Mouse (Mus musculus) embryonic facial prominence, embryonic 14.5 days (tissue): ENCODE measurements around the gene Bag1. TPM values are rescaled to one million over a fixed set of nuclear protein-coding genes. Genes with fewer than 3 reads are reported as not detected.

Experiments used
- ATAC-seq: fragments of 200-750 bp; cut with Nextera tagmentation; 2 replicates; pipeline ENCODE4 v1.8.0; 2017; ENCODE audit warnings: low read depth, moderate number of reproducible peaks, moderate TSS enrichment
- DNase-seq: peaks from one replicate; pipeline ENCODE4 v3.0.0-alpha.2; 2015; ENCODE audit warnings: low spot score
- H3K27ac ChIP-seq: fragments of 300-500 bp; sonication (generic); replicated peaks from 2 replicates; pipeline ENCODE4 v1.5.1; 2014; ENCODE audit warnings: low read depth, mild to moderate bottlenecking, low read length, moderate library complexity
- H3K27me3 ChIP-seq: fragments of 300-500 bp; sonication (generic); replicated peaks from 2 replicates; pipeline ENCODE4 v1.6.1; 2014; ENCODE audit warnings: low read length; ENCODE audit not compliant: control insufficient read depth, insufficient read depth
- H3K36me3 ChIP-seq: fragments of 300-500 bp; sonication (generic); 2 replicates; pipeline ENCODE4 v1.6.1; 2014; ENCODE audit warnings: low read length, mixed read lengths; ENCODE audit not compliant: control insufficient read depth, insufficient read depth
- H3K4me1 ChIP-seq: fragments of 300-500 bp; sonication (generic); 2 replicates; pipeline ENCODE4 v1.6.1; 2014; ENCODE audit warnings: antibody characterized with exemption, low read length; ENCODE audit not compliant: control insufficient read depth, insufficient read depth
- H3K4me2 ChIP-seq: fragments of 300-500 bp; sonication (generic); 2 replicates; pipeline ENCODE4 v1.6.1; 2014; ENCODE audit warnings: low read depth, mild to moderate bottlenecking, low read length, moderate library complexity, mixed read lengths
- H3K4me3 ChIP-seq: fragments of 300-500 bp; sonication (generic); 2 replicates; pipeline ENCODE4 v1.5.1; 2014; ENCODE audit warnings: low read depth, mild to moderate bottlenecking, low read length
- H3K9ac ChIP-seq: fragments of 300-500 bp; sonication (generic); 2 replicates; pipeline ENCODE4 v1.6.1; 2014; ENCODE audit warnings: low read depth, mild to moderate bottlenecking, low read length, moderate library complexity, mixed read lengths
- H3K9me3 ChIP-seq: fragments of 300-500 bp; sonication (generic); 2 replicates; pipeline ENCODE4 v1.6.1; 2016; ENCODE audit warnings: low read length; ENCODE audit not compliant: control insufficient read depth
- WGBS: fragments of 180-500 bp; shearing (Covaris S2); extraction: QIAGEN DNeasy Blood & Tissue Kit; methylation state at CpG from one replicate; pipeline ENCODE4 v1.1.7; 2014; 5-methylcytosine and 5-hydroxymethylcytosine counted together
- polyA plus RNA-seq: library from polyadenylated mRNA; unstranded; fragments of >200 nt; fragmentation: Nextera tagmentation; extraction: Ambion mirVana; gene quantifications from 2 replicates; pipeline ENCODE4 v1.2.1, GENCODE M21; 2014

Bag1 gene
- polyA plus RNA-seq, 1 experiment from 2014 or later = 240 TPM

DNA sequence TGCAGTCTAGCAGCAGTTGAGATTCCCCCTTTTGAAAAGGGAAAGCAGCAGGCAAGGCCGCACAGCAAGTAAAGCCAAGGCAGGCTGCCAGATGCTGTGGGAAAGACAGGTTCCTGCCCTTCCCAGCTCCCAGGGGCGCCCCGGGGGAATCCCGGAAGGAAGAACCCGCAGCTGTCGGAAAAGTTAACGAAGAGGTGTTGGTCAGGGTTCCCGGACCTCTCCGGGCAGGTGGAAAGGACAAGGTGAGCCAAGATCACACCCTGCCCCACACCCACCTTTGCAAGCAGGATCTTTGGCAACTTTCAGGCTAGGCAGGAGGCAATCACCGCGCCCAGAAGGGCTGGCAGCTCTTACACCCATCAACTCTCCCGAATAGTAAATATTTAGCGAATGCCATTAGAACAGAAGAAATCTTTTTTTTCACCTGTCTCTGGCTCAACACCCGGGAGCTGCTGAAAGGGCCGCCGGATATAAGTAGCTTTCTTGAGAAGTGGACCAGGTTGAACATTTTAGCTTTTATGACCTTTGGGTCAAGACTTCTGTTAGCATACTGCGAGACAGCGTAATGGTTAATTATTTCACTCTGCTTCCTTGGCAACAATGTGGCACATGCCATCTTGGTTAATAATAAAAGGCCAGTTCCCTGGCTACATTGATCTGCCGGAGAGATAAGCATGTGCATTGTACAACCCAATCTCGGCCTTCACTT is 39.7 kb downstream of the Bag1 start:
- Histone ChIP-seq H3K27me3 (no peaks in the 10 kb centered on the region), H3K36me3 (no peaks in the 10 kb centered on the region), H3K4me1 (no peaks in the 10 kb centered on the region), H3K27ac (no peak overlapping the region), H3K4me2 (no peak overlapping the region), H3K9me3 (no peaks in the 10 kb centered on the region), H3K9ac (no peak overlapping the region), H3K4me3 (no peak overlapping the region)
- 43% methylated on average over 20 of the region's 20 CpGs for WGBS
- no peak for ATAC-seq
- DNase-seq = peak; percentile 46

DNA sequence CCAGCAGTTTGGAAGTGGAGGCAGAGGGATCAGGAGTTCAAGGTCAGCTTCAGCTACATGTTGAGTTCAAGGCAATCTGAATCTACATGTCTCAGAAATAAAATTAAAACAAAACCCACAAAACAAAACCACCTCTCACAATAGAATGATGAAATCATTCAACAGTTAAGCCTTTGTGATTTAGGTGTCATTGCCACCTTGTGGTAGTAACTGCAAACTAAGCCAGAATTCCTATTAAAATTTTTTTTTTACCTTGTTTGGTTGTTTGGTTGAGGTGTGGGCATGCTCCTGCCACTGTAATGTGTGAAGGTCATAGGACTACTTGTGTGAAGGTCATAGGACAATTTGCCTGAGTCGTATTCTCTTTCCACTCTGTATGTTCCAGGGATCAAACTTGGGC is 41.8 kb downstream of the Bag1 start:
- WGBS = 60% methylated on average over 1 of the region's 1 CpGs
- Histone ChIP-seq H3K9ac (no peak overlapping the region), H3K27me3 (no peaks in the 10 kb centered on the region), H3K4me3 (no peak overlapping the region), H3K27ac (no peak overlapping the region), H3K9me3 (no peaks in the 10 kb centered on the region), H3K4me2 (no peak overlapping the region), H3K4me1 (no peaks in the 10 kb centered on the region), H3K36me3 (no peaks in the 10 kb centered on the region)
- peak; percentile 63 for DNase-seq
- peak; percentile 3; the same call in 1 of the 2 replicates for ATAC-seq

GRCm38 (mm10) chr4:40900612-40901011 is 47.5 kb downstream of the Bag1 start:
- Histone ChIP-seq H3K4me1 (no peaks in the 10 kb centered on the region), H3K9ac (no peak overlapping the region), H3K27ac (no peak overlapping the region), H3K36me3 (no peaks in the 10 kb centered on the region), H3K9me3 (peaks cover 4% of the 10 kb centered on the region; the same call in 1 of the 2 replicates), H3K27me3 (no peaks in the 10 kb centered on the region), H3K4me3 (no peak overlapping the region), H3K4me2 (no peak overlapping the region)
- WGBS = 89% methylated on average over 4 of the region's 4 CpGs
- DNase-seq (no peak), ATAC-seq (no peak)

GRCm38 (mm10) chr4:40900071-40900470 is 48.0 kb downstream of the Bag1 start:
- no peak overlapping the region for H3K4me3 ChIP-seq
- no peaks in the 10 kb centered on the region for H3K36me3 ChIP-seq
- no peak overlapping the region for H3K4me2 ChIP-seq
- H3K27ac ChIP-seq = no peak overlapping the region
- H3K4me1 ChIP-seq = no peaks in the 10 kb centered on the region
- WGBS = 93% methylated on average over 3 of the region's 3 CpGs
- peaks cover 6% of the 10 kb centered on the region; the same call in 1 of the 2 replicates for H3K9me3 ChIP-seq
- no peaks in the 10 kb centered on the region for H3K27me3 ChIP-seq
- no peak for DNase-seq
- no peak overlapping the region for H3K9ac ChIP-seq
- ATAC-seq = no peak

- H3K36me3 ChIP-seq = no peaks in the 10 kb centered on the region
- no peak overlapping the region for H3K4me3 ChIP-seq
- no peaks in the 10 kb centered on the region for H3K27me3 ChIP-seq
- ATAC-seq (no peak), DNase-seq (no peak)
- no peak overlapping the region for H3K27ac ChIP-seq
- no peak overlapping the region for H3K9ac ChIP-seq
- no peak overlapping the region for H3K4me2 ChIP-seq
- H3K4me1 ChIP-seq = no peaks in the 10 kb centered on the region
- peaks cover 6% of the 10 kb centered on the region; the same call in 1 of the 2 replicates for H3K9me3 ChIP-seq
- WGBS = 66% methylated on average over 2 of the region's 2 CpGs
Measured at GRCm38 (mm10) chr4:40899264-40899663, 48.8 kb downstream of the Bag1 start.

DNA sequence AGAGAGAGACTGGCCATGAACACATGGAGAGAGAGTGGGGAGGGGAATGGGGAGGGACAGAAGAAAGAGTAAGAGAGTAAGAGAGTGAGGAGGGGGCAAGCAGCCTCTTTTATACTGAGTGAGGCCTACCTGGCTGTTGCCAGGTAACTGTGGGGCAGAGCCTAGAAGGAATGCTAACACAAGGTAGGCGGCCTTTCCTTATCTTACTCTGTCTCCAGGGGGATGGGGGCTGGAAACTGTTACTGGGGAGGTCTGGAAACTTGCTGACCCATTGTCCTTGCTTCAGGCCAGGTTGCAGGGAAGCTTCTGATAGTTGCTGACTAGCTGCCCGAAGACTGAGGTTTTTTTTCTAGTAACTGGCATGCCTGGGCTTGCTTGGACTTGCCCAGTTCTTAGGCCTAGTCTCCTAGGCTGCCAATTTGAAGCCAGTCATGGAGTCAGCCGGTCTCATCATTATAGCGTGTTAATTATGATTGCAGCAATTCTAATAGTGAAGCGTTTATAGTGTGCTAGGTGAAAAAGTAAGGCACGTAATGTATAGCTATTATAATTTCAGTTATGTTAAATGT is 49.5 kb downstream of the Bag1 start:
- H3K4me1 ChIP-seq = no peaks in the 10 kb centered on the region
- H3K9me3 ChIP-seq = peaks cover 6% of the 10 kb centered on the region; the same call in 1 of the 2 replicates
- H3K4me2 ChIP-seq = no peak overlapping the region
- WGBS = 74% methylated on average over 6 of the region's 6 CpGs
- H3K9ac ChIP-seq = no peak overlapping the region
- ATAC-seq (no peak), DNase-seq (no peak)
- H3K4me3 ChIP-seq = no peak overlapping the region
- H3K27ac ChIP-seq = no peak overlapping the region
- no peaks in the 10 kb centered on the region for H3K36me3 ChIP-seq
- no peaks in the 10 kb centered on the region for H3K27me3 ChIP-seq

- 93% methylated on average over 2 of the region's 2 CpGs for WGBS
Measured at GRCm38 (mm10) chr4:40895646-40896045, 52.4 kb downstream of the Bag1 start.

GRCm38 (mm10) chr4:40895118-40895517 is 53.0 kb downstream of the Bag1 start:
- H3K36me3 ChIP-seq = no peaks in the 10 kb centered on the region
- DNase-seq (no peak), ATAC-seq (no peak)
- H3K4me1 ChIP-seq = no peaks in the 10 kb centered on the region
- WGBS = 85% methylated on average over 3 of the region's 3 CpGs
- H3K4me3 ChIP-seq = no peak overlapping the region
- no peak overlapping the region for H3K27ac ChIP-seq
- no peak overlapping the region for H3K4me2 ChIP-seq
- no peak overlapping the region for H3K9ac ChIP-seq
- H3K9me3 ChIP-seq = 0 out of 2 replicates have a peak, but pooled peaks cover 3% of the 10 kb centered on the region
- H3K27me3 ChIP-seq = no peaks in the 10 kb centered on the region

More at GRCm38 (mm10) chr4:40895646-40896045, 52.4 kb downstream of the Bag1 start:
- Histone ChIP-seq H3K36me3 (no peaks in the 10 kb centered on the region), H3K4me1 (no peaks in the 10 kb centered on the region), H3K4me2 (no peak overlapping the region), H3K4me3 (no peak overlapping the region), H3K27me3 (no peaks in the 10 kb centered on the region), H3K27ac (no peak overlapping the region), H3K9me3 (peaks cover 6% of the 10 kb centered on the region; the same call in 1 of the 2 replicates), H3K9ac (no peak overlapping the region)
- ATAC-seq (no peak), DNase-seq (no peak)

DNA sequence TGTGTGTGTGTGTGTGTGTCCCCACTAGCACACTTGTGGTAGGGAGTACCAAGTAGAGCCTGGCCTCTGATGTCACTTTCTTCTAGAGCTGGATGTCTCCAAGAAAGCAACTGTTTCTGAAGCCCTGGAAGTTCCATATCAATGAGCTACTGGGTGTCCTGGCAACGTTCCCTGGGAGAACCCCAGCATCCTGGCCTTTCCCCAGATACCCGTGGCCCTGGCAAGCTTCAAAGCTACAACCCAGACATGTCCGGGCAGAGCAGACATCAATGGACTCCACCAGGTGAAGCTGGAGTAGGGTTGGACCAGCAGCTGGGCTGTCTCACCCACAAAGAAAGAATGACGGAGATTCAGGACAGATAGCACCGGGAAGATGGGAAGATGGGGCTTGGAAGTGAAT is 56.9 kb downstream of the Bag1 start:
- H3K36me3 ChIP-seq = no peaks in the 10 kb centered on the region
- no peak for ATAC-seq
- H3K27ac ChIP-seq = no peak overlapping the region
- 79% methylated on average over 5 of the region's 5 CpGs for WGBS
- H3K4me3 ChIP-seq = no peak overlapping the region
- H3K4me2 ChIP-seq = no peak overlapping the region
- no peak overlapping the region for H3K9ac ChIP-seq
- no peaks in the 10 kb centered on the region for H3K27me3 ChIP-seq
- no peaks in the 10 kb centered on the region for H3K4me1 ChIP-seq
- H3K9me3 ChIP-seq = 0 out of 2 replicates have a peak, but pooled peaks cover 3% of the 10 kb centered on the region
- DNase-seq = no peak
